Mouse (Mus musculus) hindbrain, embryonic 14.5 days (tissue): ENCODE data around the gene Cdv3. TPM values are rescaled to one million over a fixed set of nuclear protein-coding genes. Genes with fewer than 3 reads are reported as not detected.

ENCODE experiments used
- ATAC-seq: fragments of 200-750 bp; cut with Nextera tagmentation; 2 replicates; pipeline ENCODE4 v1.8.0; 2017; ENCODE audit warnings: moderate number of reproducible peaks, mild to moderate bottlenecking, moderate TSS enrichment, moderate library complexity; ENCODE audit not compliant: low FRiP score
- DNase-seq: peaks from one replicate; pipeline ENCODE4 v3.0.0-alpha.2; 2015; ENCODE audit warnings: low spot score
- H3K27ac ChIP-seq: fragments of 300-500 bp; sonication (generic); 2 replicates; pipeline ENCODE4 v1.5.1; 2014; ENCODE audit warnings: mild to moderate bottlenecking, moderate library complexity
- H3K27me3 ChIP-seq: fragments of 300-500 bp; sonication (generic); 2 replicates; pipeline ENCODE4 v1.6.1; 2014; ENCODE audit warnings: mild to moderate bottlenecking, low read length, mixed read lengths; ENCODE audit not compliant: control insufficient read depth, insufficient read depth
- H3K36me3 ChIP-seq: fragments of 300-500 bp; sonication (generic); replicated peaks from 2 replicates; pipeline ENCODE4 v1.6.1; 2014; ENCODE audit not compliant: control insufficient read depth, insufficient read depth
- H3K4me1 ChIP-seq: fragments of 300-500 bp; sonication (generic); replicated peaks from 2 replicates; pipeline ENCODE4 v1.6.1; 2014; ENCODE audit warnings: antibody characterized with exemption, low read length, mixed read lengths; ENCODE audit not compliant: control insufficient read depth, insufficient read depth
- H3K4me2 ChIP-seq: fragments of 300-500 bp; sonication (generic); replicated peaks from 2 replicates; pipeline ENCODE4 v1.6.1; 2014; ENCODE audit warnings: mild to moderate bottlenecking, moderate library complexity
- H3K4me3 ChIP-seq: fragments of 300-500 bp; sonication (generic); replicated peaks from 2 replicates; pipeline ENCODE4 v1.5.1; 2014; ENCODE audit warnings: mild to moderate bottlenecking, low read length
- H3K9ac ChIP-seq: fragments of 300-500 bp; sonication (generic); 2 replicates; pipeline ENCODE4 v1.6.1; 2014
- H3K9me3 ChIP-seq: fragments of 300-500 bp; sonication (generic); 2 replicates; pipeline ENCODE4 v1.6.1; 2016; ENCODE audit warnings: low read length; ENCODE audit not compliant: control insufficient read depth
- WGBS: fragments of 180-500 bp; shearing (Covaris S2); extraction: QIAGEN DNeasy Blood & Tissue Kit; methylation state at CpG from one replicate; pipeline ENCODE4 v1.1.7; 2014; 5-methylcytosine and 5-hydroxymethylcytosine counted together
- polyA plus RNA-seq: library from polyadenylated mRNA; unstranded; fragments of >200 nt; fragmentation: Nextera tagmentation; extraction: Ambion mirVana; gene quantifications from 2 replicates; pipeline ENCODE4 v1.2.1, GENCODE M21; 2014

Gene Cdv3
- polyA plus RNA-seq, 1 experiment from 2014 or later = 62.4 TPM

GRCm38 (mm10) chr9:103389261-103389660 is 23.6 kb upstream of the Cdv3 start:
- Histone ChIP-seq H3K36me3 (no peaks in the 10 kb centered on the region), H3K27ac (no peak overlapping the region), H3K4me2 (no peak overlapping the region), H3K27me3 (no peaks in the 10 kb centered on the region), H3K4me1 (no peaks in the 10 kb centered on the region), H3K9ac (no peak overlapping the region), H3K4me3 (no peak overlapping the region), H3K9me3 (no peaks in the 10 kb centered on the region)
- WGBS = 94% methylated on average over 6 of the region's 6 CpGs
- no peak for DNase-seq
- no peak for ATAC-seq

GRCm38 (mm10) chr9:103387011-103387653 is 21.5 kb upstream of the Cdv3 start:
- ATAC-seq (no peak), DNase-seq (no peak)
- Histone ChIP-seq H3K9ac (no peak overlapping the region), H3K4me3 (no peak overlapping the region), H3K4me2 (no peak overlapping the region), H3K36me3 (no peaks in the 10 kb centered on the region), H3K27me3 (no peaks in the 10 kb centered on the region), H3K9me3 (no peaks in the 10 kb centered on the region), H3K4me1 (no peaks in the 10 kb centered on the region), H3K27ac (no peak overlapping the region)
- 71% methylated on average over 10 of the region's 10 CpGs for WGBS

GRCm38 (mm10) chr9:103386573-103386972 is 20.9 kb upstream of the Cdv3 start:
- H3K4me2 ChIP-seq = no peak overlapping the region
- H3K36me3 ChIP-seq = no peaks in the 10 kb centered on the region
- H3K9ac ChIP-seq = no peak overlapping the region
- 46% methylated on average over 5 of the region's 5 CpGs for WGBS
- no peaks in the 10 kb centered on the region for H3K9me3 ChIP-seq
- no peak overlapping the region for H3K27ac ChIP-seq
- DNase-seq (no peak), ATAC-seq (no peak)
- H3K27me3 ChIP-seq = no peaks in the 10 kb centered on the region
- no peaks in the 10 kb centered on the region for H3K4me1 ChIP-seq
- no peak overlapping the region for H3K4me3 ChIP-seq

- H3K9me3 ChIP-seq = no peaks in the 10 kb centered on the region
- no peaks in the 10 kb centered on the region for H3K4me1 ChIP-seq
- no peak for ATAC-seq
- H3K36me3 ChIP-seq = no peaks in the 10 kb centered on the region
- no peak overlapping the region for H3K4me3 ChIP-seq
- WGBS = 25% methylated on average over 1 of the region's 1 CpGs
- no peak overlapping the region for H3K9ac ChIP-seq
- H3K27me3 ChIP-seq = no peaks in the 10 kb centered on the region
- no peak overlapping the region for H3K27ac ChIP-seq
- no peak for DNase-seq
- no peak overlapping the region for H3K4me2 ChIP-seq
These were observed 20.0 kb upstream of the Cdv3 start for GRCm38 (mm10) chr9:103385600-103385999.

- Histone ChIP-seq H3K4me1 (no peaks in the 10 kb centered on the region), H3K4me2 (no peak overlapping the region), H3K36me3 (no peaks in the 10 kb centered on the region), H3K27me3 (no peaks in the 10 kb centered on the region), H3K9me3 (no peaks in the 10 kb centered on the region), H3K27ac (no peak overlapping the region), H3K9ac (no peak overlapping the region), H3K4me3 (no peak overlapping the region)
- WGBS = 86% methylated on average over 4 of the region's 4 CpGs
- no peak for ATAC-seq
- no peak for DNase-seq
These were observed 18.6 kb upstream of the Cdv3 start for GRCm38 (mm10) chr9:103384141-103384796.

GRCm38 (mm10) chr9:103383576-103383975 is 17.9 kb upstream of the Cdv3 start:
- 94% methylated on average over 1 of the region's 1 CpGs for WGBS
- Histone ChIP-seq H3K4me3 (no peak overlapping the region), H3K4me1 (no peaks in the 10 kb centered on the region), H3K4me2 (no peak overlapping the region), H3K9ac (no peak overlapping the region), H3K36me3 (no peaks in the 10 kb centered on the region), H3K9me3 (no peaks in the 10 kb centered on the region), H3K27me3 (no peaks in the 10 kb centered on the region), H3K27ac (no peak overlapping the region)
- ATAC-seq (no peak), DNase-seq (no peak)

GRCm38 (mm10) chr9:103382989-103383388 is 17.3 kb upstream of the Cdv3 start:
- no peak overlapping the region for H3K27ac ChIP-seq
- no peak overlapping the region for H3K4me2 ChIP-seq
- DNase-seq = no peak
- H3K4me3 ChIP-seq = no peak overlapping the region
- ATAC-seq = no peak
- H3K36me3 ChIP-seq = no peaks in the 10 kb centered on the region
- WGBS = 79% methylated on average over 6 of the region's 6 CpGs
- H3K9ac ChIP-seq = no peak overlapping the region
- H3K4me1 ChIP-seq = no peaks in the 10 kb centered on the region
- no peaks in the 10 kb centered on the region for H3K9me3 ChIP-seq
- no peaks in the 10 kb centered on the region for H3K27me3 ChIP-seq

GRCm38 (mm10) chr9:103380566-103380965 is 14.9 kb upstream of the Cdv3 start:
- Histone ChIP-seq H3K27ac (no peak overlapping the region), H3K4me3 (no peak overlapping the region), H3K36me3 (no peaks in the 10 kb centered on the region), H3K4me2 (no peak overlapping the region), H3K27me3 (no peaks in the 10 kb centered on the region), H3K9me3 (no peaks in the 10 kb centered on the region), H3K9ac (no peak overlapping the region), H3K4me1 (no peaks in the 10 kb centered on the region)
- DNase-seq (no peak), ATAC-seq (no peak)
- 76% methylated on average over 4 of the region's 4 CpGs for WGBS

- H3K27ac ChIP-seq = no peak overlapping the region
- H3K9me3 ChIP-seq = no peaks in the 10 kb centered on the region
- ATAC-seq (no peak), DNase-seq (no peak)
- H3K9ac ChIP-seq = no peak overlapping the region
- no peaks in the 10 kb centered on the region for H3K27me3 ChIP-seq
- no peak overlapping the region for H3K4me2 ChIP-seq
- H3K4me3 ChIP-seq = no peak overlapping the region
- 70% methylated on average over 9 of the region's 9 CpGs for WGBS
- no peaks in the 10 kb centered on the region for H3K36me3 ChIP-seq
- no peaks in the 10 kb centered on the region for H3K4me1 ChIP-seq
These were observed 13.6 kb upstream of the Cdv3 start for GRCm38 (mm10) chr9:103379199-103379598.
